Mouse (Mus musculus): ENCODE results near the gene Rsph6a.

The Rsph6a gene

GRCm38 (mm10) chr7:19083096-19083495 lies 28.6 kb downstream of the Rsph6a start:
- DNase-seq: no peak

GRCm38 (mm10) chr7:19083701-19084100 lies 29.2 kb downstream of the Rsph6a start, which contains the start of gene Dmpk:
Gene Dmpk (plus strand): TSS chr7:19083849.
- no peak for DNase-seq

DNA sequence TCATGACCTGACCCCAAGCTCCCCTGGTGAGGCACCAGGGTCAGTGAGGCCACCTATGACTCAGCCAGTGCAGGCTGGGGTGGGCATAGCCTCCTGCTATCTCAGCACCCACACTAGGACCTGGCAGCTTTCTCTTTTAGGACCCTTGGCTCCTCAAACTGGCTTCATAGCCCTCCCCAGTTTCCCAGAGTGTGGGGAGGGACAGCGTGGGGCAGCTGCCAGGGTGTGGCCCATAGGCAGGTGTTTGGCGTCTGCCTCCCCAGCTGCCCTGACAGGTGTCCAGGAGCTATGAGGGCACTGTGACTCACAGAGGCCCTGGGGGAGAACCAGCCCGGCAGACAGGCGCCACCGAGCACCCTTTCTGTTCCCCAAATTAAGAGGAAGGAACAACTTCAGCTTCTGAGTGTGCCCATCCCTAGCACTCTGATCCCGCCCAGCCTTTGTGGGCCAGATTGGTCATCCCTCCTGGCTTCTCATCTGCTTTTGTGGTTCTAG lies 29.8 kb downstream of the Rsph6a start:
- DNase-seq: no peak

- DNase-seq: no peak
Observed at GRCm38 (mm10) chr7:19084921-19085473, 30.5 kb downstream of the Rsph6a start.

GRCm38 (mm10) chr7:19085495-19085894 lies 31.0 kb downstream of the Rsph6a start:
- DNase-seq: peak in 1 of 2 experiments; percentile 28

DNA sequence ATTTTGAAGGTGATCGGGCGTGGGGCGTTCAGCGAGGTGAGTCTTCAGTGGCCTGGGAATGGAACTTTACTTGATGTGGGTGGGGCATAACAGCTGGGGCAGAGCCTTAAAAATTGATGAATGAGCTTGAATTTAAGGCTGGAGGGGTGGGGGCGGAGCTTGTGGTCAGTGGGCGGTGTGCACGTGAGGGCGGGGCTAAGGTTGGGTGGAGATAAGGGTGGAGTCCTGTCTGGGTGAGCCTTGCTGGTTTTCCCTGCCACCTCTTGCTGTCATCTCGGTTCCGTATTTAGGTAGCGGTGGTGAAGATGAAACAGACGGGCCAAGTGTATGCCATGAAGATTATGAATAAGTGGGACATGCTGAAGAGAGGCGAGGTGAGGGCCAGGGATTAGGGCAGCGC lies 31.6 kb downstream of the Rsph6a start:
- peak in 1 of 2 experiments; percentile 60 for DNase-seq

DNA sequence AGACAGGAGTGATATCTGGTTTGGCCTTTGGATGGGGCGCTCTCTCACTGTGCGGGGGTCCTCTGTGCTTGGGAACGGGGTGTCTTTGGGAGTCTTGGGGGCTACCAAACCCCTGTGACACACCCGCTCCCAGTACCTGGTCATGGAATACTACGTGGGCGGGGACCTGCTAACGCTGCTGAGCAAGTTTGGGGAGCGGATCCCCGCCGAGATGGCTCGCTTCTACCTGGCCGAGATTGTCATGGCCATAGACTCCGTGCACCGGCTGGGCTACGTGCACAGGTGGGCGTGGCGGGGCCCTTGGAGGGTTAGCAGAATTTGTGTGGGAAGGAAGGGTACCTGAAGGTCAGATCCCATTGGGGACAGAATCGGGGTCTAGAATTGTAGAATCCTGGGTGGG lies 32.3 kb downstream of the Rsph6a start:
- no peak for DNase-seq

DNA sequence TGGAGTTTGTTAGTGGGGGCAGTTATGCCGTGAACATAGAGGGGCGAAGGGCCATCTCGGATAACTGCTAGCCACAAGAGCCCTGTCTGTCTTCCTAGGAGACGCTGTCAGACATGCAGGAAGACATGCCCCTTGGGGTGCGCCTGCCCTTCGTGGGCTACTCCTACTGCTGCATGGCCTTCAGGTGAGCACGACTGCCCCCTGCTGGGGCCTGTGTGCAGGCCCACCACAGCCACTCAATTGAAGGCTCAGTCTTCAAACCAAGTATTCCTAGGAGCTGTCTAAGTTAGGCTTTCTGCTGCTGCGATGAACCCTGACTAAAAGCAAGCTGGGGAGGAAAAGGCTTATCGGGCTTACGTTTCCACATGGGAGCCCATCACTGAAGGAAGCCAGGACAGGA lies 34.3 kb downstream of the Rsph6a start:
- DNase-seq: peak in 1 of 2 experiments; percentile 64

DNA sequence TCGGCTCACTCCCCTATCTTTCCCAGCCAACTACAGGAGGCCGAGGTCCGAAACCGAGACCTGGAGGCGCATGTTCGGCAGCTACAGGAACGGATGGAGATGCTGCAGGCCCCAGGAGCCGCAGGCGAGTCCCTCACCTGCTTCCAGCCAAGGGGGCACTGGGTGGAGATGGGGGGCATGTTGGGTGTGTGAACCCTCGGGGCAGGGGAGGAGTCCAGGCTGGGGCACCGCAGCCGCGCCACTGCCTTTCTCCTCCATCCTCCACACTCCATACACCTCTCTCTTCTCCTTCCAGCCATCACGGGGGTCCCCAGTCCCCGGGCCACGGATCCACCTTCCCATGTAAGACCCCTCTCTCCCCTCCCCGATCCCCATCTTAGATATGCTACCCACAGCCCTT lies 37.4 kb downstream of the Rsph6a start:
- no peak for DNase-seq

GRCm38 (mm10) chr7:19092381-19093173 lies 38.1 kb downstream of the Rsph6a start:
- DNase-seq: peak; percentile 55 to 74

- peak; percentile 85 to 90 for DNase-seq
Observed at GRCm38 (mm10) chr7:19093174-19093521, 38.7 kb downstream of the Rsph6a start.

DNA sequence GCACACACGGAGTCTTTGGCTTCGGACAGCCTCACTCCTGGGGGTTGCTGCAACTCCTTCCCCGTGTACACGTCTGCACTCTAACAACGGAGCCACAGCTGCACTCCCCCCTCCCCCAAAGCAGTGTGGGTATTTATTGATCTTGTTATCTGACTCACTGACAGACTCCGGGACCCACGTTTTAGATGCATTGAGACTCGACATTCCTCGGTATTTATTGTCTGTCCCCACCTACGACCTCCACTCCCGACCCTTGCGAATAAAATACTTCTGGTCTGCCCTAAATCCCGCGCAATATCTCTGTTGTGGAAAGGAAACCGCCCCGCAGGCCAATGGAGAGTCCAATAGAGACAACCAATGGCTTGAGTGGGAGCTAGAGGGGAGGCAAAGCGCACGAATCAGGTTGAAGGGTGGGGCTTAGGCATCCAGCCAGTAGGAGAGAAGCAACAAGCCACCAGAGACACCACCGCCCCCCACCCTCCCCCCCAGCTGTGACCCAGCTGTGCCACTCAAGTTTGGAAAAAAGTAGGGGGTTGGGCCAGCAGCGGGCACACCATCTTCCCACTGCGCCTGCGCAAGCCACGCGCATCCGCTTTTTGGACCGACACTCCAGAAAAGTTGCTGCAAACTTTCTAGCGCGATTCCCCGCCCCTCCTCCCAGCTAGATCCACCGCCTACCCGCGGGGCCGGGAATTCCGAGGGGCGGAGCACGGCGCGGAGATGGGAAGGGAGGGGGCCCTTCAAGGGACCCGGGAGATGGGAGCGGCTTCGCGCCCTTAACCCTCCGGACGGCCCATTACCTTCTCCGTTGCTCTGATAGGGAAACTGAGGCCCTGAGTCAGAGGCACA lies 39.3 kb downstream of the Rsph6a start:
- DNase-seq: peak; percentile 98

GRCm38 (mm10) chr7:19094471-19094825 lies 40.0 kb downstream of the Rsph6a start, which contains the start of gene Six5:
Gene Six5 (plus strand): TSS chr7:19094594.
- DNase-seq: peak in 1 of 2 experiments; percentile 32

DNA sequence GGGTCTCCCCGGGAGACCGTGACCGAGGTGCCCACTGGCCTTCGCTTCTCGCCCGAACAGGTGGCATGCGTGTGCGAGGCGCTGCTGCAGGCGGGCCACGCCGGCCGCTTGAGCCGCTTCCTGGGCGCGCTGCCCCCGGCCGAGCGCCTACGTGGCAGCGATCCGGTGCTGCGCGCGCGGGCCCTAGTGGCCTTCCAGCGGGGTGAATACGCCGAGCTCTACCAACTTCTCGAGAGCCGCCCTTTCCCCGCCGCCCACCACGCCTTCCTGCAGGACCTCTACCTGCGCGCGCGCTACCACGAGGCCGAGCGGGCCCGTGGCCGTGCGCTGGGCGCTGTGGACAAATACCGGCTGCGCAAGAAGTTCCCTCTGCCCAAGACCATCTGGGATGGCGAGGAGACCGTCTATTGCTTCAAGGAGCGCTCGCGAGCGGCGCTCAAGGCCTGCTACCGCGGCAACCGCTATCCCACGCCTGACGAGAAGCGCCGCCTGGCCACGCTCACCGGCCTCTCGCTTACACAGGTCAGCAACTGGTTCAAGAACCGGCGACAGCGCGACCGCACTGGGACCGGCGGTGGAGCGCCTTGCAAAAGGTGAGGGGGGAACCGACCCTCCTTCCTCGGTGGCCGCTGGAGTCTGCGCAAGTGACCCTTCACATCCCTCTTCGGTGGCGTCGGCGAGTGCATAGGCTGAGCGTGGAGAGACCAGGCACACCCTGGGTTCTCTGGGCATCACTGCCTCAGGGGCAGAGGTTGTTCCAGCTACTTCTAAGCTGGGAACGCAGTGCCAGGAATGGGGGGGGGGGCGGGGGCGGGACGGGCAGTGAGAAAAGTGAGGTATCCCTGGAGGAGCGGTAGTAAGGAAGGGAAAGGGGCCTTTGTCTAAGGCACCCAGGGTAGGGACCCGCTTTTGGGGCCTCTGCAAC lies 40.6 kb downstream of the Rsph6a start:
- peak in 1 of 2 experiments; percentile 52 for DNase-seq

- DNase-seq: peak; percentile 50 to 56
Observed at GRCm38 (mm10) chr7:19095751-19096110, 41.2 kb downstream of the Rsph6a start.

GRCm38 (mm10) chr7:19096421-19096976 lies 42.0 kb downstream of the Rsph6a start:
- no peak for DNase-seq

DNA sequence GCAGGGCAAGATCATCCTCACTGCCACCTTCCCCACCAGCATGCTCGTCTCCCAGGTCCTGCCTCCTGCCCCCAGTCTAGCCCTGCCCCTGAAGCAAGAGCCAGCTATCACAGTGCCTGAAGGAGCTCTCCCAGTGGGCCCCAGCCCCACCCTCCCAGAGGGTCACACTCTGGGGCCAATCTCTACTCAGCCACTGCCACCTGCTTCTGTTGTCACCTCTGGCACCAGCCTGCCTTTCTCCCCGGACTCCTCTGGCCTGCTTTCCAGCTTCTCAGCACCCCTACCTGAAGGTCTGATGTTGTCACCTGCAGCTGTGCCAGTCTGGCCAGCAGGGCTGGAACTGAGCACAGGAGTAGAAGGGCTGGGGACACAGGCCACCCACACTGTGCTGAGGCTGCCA lies 42.7 kb downstream of the Rsph6a start:
- no peak for DNase-seq

DNA sequence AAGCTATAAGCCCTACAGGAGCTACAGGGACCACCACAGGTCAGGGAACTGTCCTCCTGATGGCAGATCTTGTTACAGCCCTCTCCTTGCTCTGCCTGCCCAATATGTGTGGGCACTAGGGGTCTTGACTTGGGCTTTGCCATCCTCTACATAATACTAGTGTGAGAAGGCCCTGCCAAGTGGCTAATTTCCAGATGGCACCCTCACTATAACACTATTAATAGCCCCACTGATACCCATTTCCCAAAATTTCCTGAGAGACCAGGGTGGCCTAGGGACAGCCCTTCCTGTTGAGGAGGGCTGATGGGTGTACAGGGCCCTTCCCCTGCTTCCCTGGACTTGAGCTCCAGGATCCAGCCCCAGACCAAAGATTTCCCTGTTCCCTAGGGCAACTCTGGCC lies 43.4 kb downstream of the Rsph6a start:
- no peak for DNase-seq

GRCm38 (mm10) chr7:19098811-19099210 lies 44.3 kb downstream of the Rsph6a start:
- DNase-seq: no peak

DNA sequence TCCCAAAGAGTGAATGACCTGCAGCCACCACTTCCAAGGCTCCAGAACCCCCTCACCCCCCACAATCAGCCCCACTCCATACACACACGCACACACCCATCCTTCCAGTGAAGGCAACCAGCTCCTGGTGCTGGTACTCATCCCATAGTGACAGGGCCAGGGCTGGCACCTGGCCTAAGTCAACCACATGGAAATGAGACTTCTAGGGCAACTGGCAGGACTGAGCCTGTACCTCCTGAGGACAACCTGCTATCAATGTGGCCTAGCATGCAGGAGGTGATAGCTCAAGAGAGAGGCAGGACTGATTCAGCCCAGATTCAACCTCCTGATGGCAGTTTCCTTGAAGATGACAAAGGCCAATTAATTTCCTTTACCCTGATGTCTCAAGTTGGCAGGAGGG lies 45.8 kb downstream of the Rsph6a start:
- DNase-seq: no peak

DNA sequence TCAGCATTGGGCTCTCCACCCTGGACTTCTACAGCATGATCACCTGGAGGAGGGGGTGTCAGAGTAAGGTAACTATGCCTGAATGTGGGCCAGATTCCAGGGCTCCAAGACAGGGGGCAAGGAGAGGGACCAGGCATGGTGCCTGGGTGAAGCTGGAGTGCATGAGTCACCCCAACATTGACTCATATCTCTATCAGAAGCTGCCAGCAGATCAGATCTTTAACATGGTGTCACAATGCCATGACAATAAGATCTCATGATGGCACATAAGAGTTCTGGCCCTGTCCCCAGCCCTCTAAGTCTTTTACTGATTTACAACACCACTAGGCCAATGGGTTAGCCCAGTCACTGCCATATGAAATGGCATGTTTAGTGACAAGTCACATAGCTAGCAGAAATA lies 49.3 kb downstream of the Rsph6a start:
- no peak for DNase-seq

DNA sequence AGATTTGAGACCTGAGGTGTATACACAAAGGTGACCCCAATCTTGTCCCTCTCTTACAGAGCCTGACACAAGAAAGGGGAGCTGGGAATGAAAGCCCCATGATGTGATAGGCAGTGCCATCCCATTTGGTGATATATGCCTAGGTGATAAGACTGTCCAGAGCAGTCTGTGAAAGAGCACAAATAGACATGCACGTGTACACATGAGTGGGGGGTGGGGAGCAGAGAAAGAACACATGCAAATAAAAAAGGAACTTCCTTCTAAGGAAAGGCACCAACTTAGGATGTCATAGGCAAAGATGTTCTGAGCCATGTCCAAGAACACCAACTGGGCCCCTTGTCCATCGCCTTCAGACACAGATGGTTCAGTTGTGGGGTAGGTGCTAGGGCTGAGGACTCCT lies 50.0 kb downstream of the Rsph6a start:
- DNase-seq: no peak
